Mouse (Mus musculus) cortical plate, adult 2 months (tissue): ENCODE data around the gene Trappc1. TPM values are rescaled to one million over a fixed set of nuclear protein-coding genes. Genes with fewer than 3 reads are reported as not detected.

Source experiments
- H3K27ac ChIP-seq: fragments of 200-500 bp; 2 replicates; pipeline ENCODE4 v1.5.1; 2012; ENCODE audit warnings: low read length, control low read depth, inconsistent platforms; ENCODE audit not compliant: insufficient read depth
- H3K4me1 ChIP-seq: fragments of 200-500 bp; 2 replicates; pipeline ENCODE4 v1.6.1; 2011; ENCODE audit warnings: low read length; ENCODE audit not compliant: control insufficient read depth, insufficient read depth
- H3K4me3 ChIP-seq: fragments of 200-500 bp; 2 replicates; pipeline ENCODE4 v1.5.1; 2011; ENCODE audit warnings: mild to moderate bottlenecking, low read length, control low read depth; ENCODE audit not compliant: insufficient read depth
- CTCF ChIP-seq: fragments of 200-500 bp; IDR thresholded peaks from 2 replicates; pipeline ENCODE4 v1.5.1; 2011; ENCODE audit warnings: mild to moderate bottlenecking, control low read depth, low read length; ENCODE audit not compliant: insufficient read depth; ENCODE audit errors: extremely low read depth
- POLR2A ChIP-seq: fragments of 200-500 bp; IDR thresholded peaks from 2 replicates; pipeline ENCODE4 v1.6.1; 2011; ENCODE audit warnings: mild to moderate bottlenecking, low read length, control low read depth; ENCODE audit not compliant: insufficient read depth; ENCODE audit errors: extremely low read depth
- polyA plus RNA-seq: library from polyadenylated mRNA; depleted of rRNA; stranded (reverse); fragments of >200 nt; gene quantifications from 2 replicates; pipeline ENCODE4 v1.2.3, GENCODE M21; 2012; rRNA removed

The Trappc1 gene
- polyA plus RNA-seq, 1 experiment: 73.9 TPM

- H3K4me3 ChIP-seq: no peak overlapping the region
- no peak overlapping the region for H3K27ac ChIP-seq
- peaks cover 3% of the 10 kb centered on the region for H3K4me1 ChIP-seq
- TF ChIP-seq CTCF (no peak), POLR2A (no peak)
Measured at GRCm38 (mm10) chr11:69373223-69373965, 49.6 kb downstream of the Trappc1 start.

Other genes starting within 250 kb of the Trappc1 start
- 1,153 and 1,156 TPM in 2 replicates for gene Vamp2, start 235.5 kb upstream of the Trappc1 start, polyA plus RNA-seq
- gene Per1, start 228.8 kb upstream of the Trappc1 start, polyA plus RNA-seq: 48.3 and 57.6 TPM in 2 replicates
- gene Hes7, start 203.6 kb upstream of the Trappc1 start, polyA plus RNA-seq: 0.50 and 0.83 TPM in 2 replicates
- 2.1 and 2.3 TPM in 2 replicates for gene 9130213A22Rik, start 201.4 kb upstream of the Trappc1 start, polyA plus RNA-seq
- gene Aloxe3, start 198.1 kb upstream of the Trappc1 start, polyA plus RNA-seq: 8.7 and 11.6 TPM in 2 replicates
- 4.4 and 5.4 TPM in 2 replicates for gene Alox12b, start 167.0 kb upstream of the Trappc1 start, polyA plus RNA-seq
- gene Alox8, start 126.1 kb upstream of the Trappc1 start, polyA plus RNA-seq: 2.2 and 2.7 TPM in 2 replicates
- gene Gucy2e, start 86.9 kb upstream of the Trappc1 start, polyA plus RNA-seq: 1.6 TPM in 2 replicates
- gene Cntrob, start 205 bp upstream of the Trappc1 start, polyA plus RNA-seq: 25.4 and 32.3 TPM in 2 replicates
- gene Kcnab3, start 2.3 kb downstream of the Trappc1 start, polyA plus RNA-seq: 96.5 and 106 TPM in 2 replicates
- gene Rnf227, start 16.5 kb downstream of the Trappc1 start, polyA plus RNA-seq: 142 and 144 TPM in 2 replicates
- 242 and 274 TPM in 2 replicates for gene Chd3, start 45.4 kb downstream of the Trappc1 start, polyA plus RNA-seq
- gene Naa38, start 71.5 kb downstream of the Trappc1 start, polyA plus RNA-seq: 215 and 222 TPM in 2 replicates
- 34.3 and 35.6 TPM in 2 replicates for gene Cyb5d1, start 71.7 kb downstream of the Trappc1 start, polyA plus RNA-seq
- gene Tmem88, start 74.3 kb downstream of the Trappc1 start, polyA plus RNA-seq: 6.5 and 6.8 TPM in 2 replicates
- 5.0 and 5.3 TPM in 2 replicates for gene Kdm6b, start 89.7 kb downstream of the Trappc1 start, polyA plus RNA-seq
- gene Dnah2, start 225.1 kb downstream of the Trappc1 start, polyA plus RNA-seq: 1.6 and 2.1 TPM in 2 replicates
- 68.2 and 77.1 TPM in 2 replicates for gene Efnb3, start 236.2 kb downstream of the Trappc1 start, polyA plus RNA-seq